Mouse (Mus musculus) CH12.LX (cell line): ENCODE data around the gene Cpne5. TPM values are rescaled to one million over a fixed set of nuclear protein-coding genes. Genes with fewer than 3 reads are reported as not detected.

Experiments used
- DNase-seq: peaks from one replicate; pipeline ENCODE4 v3.0.0-alpha.2; 2013; ENCODE audit errors: extremely low read depth
- H3K27ac ChIP-seq: 2 replicates; pipeline ENCODE4 v1.5.1; 2012; ENCODE audit warnings: low read depth, mild to moderate bottlenecking, control low read depth, moderate library complexity; ENCODE audit not compliant: insufficient read depth
- H3K27me3 ChIP-seq: replicated peaks from 2 replicates; pipeline ENCODE3; 2012; ENCODE audit warnings: inconsistent platforms
- H3K36me3 ChIP-seq, 2 experiments: replicated peaks in 1 of 2; 2 replicates each; pipeline versions ENCODE3 to v1.6.1; 2012; ENCODE audit warnings: inconsistent platforms in 1 of 2, low read length in 1 of 2, mild to moderate bottlenecking in 1 of 2, mixed read lengths in 1 of 2, moderate library complexity in 1 of 2; ENCODE audit not compliant: control insufficient read depth in 1 of 2, insufficient read depth in 1 of 2
- H3K4me1 ChIP-seq, 2 experiments: 2 replicates each; pipeline ENCODE4 v1.6.1; 2012; ENCODE audit warnings: inconsistent platforms in 1 of 2, moderate library complexity in 1 of 2; ENCODE audit not compliant: insufficient read depth in 2 of 2, control insufficient read depth in 1 of 2
- H3K4me2 ChIP-seq: 2 replicates; pipeline ENCODE4 v1.6.1; 2012; ENCODE audit warnings: low read depth, mild to moderate bottlenecking, control low read depth; ENCODE audit not compliant: poor library complexity, insufficient read depth, severe bottlenecking
- H3K4me3 ChIP-seq, 3 experiments: fragments of 150-350 bp in 1 of 3; sonication (generic) in 1 of 3; replicated peaks in 1 of 3; 2 replicates each; pipeline versions ENCODE3 to v1.5.1; 2011 to 2012; ENCODE audit warnings: low read depth in 2 of 3, low read length in 2 of 3, mild to moderate bottlenecking in 2 of 3, moderate library complexity in 2 of 3, control low read depth in 1 of 3, improper control_type of control experiment in 1 of 3, inconsistent platforms in 1 of 3, mixed read lengths in 1 of 3; ENCODE audit not compliant: poor library complexity in 1 of 3
- H3K79me2 ChIP-seq: replicated peaks from 2 replicates; pipeline ENCODE4 v1.6.1; 2012; ENCODE audit warnings: mild to moderate bottlenecking, moderate library complexity; ENCODE audit not compliant: control insufficient read depth, poor library complexity, insufficient read depth, severe bottlenecking; ENCODE audit errors: extremely low read depth
- H3K9ac ChIP-seq: 2 replicates; pipeline ENCODE4 v1.6.1; 2012; ENCODE audit warnings: low read depth, mild to moderate bottlenecking, control low read depth, moderate library complexity; ENCODE audit not compliant: insufficient read depth
- H3K9me3 ChIP-seq: replicated peaks from 2 replicates; pipeline ENCODE3; 2012; ENCODE audit warnings: low read length, inconsistent platforms, mixed read lengths
- BHLHE40 ChIP-seq: IDR thresholded peaks from 2 replicates; pipeline ENCODE4 v1.6.1; 2011; ENCODE audit warnings: mild to moderate bottlenecking, low read depth, low read length, improper control_type of control experiment
- CTCF ChIP-seq, 2 experiments: IDR thresholded peaks in 1 of 2; conservative IDR thresholded peaks in 1 of 2; 2 replicates each; pipeline ENCODE4 v1.5.1; 2011 to 2012; ENCODE audit warnings: low read depth in 2 of 2, low read length in 2 of 2, improper control_type of control experiment in 1 of 2, inconsistent platforms in 1 of 2, mild to moderate bottlenecking in 1 of 2, moderate library complexity in 1 of 2
- E2F4 ChIP-seq: IDR thresholded peaks from 2 replicates; pipeline ENCODE4 v1.6.1; 2011; ENCODE audit warnings: low read depth, low read length, improper control_type of control experiment; ENCODE audit not compliant: insufficient replicate concordance
- GABPA ChIP-seq: IDR thresholded peaks from 2 replicates; pipeline ENCODE4 v1.6.1; 2012; ENCODE audit warnings: low read depth, low read length, improper control_type of control experiment, inconsistent platforms; ENCODE audit not compliant: insufficient replicate concordance
- HCFC1 ChIP-seq: IDR thresholded peaks from 2 replicates; pipeline ENCODE4 v1.6.1; 2012; ENCODE audit warnings: low read depth, mild to moderate bottlenecking, inconsistent platforms, low read length, improper control_type of control experiment
- IRF4 ChIP-seq: IDR thresholded peaks from 2 replicates; pipeline ENCODE4 v1.6.1; 2014; ENCODE audit warnings: low read depth, mild to moderate bottlenecking, inconsistent platforms, low read length, improper control_type of control experiment
- JUN ChIP-seq: IDR thresholded peaks from 2 replicates; pipeline ENCODE4 v1.6.1; 2011; ENCODE audit warnings: low read depth, mild to moderate bottlenecking, low read length, improper control_type of control experiment, moderate library complexity; ENCODE audit not compliant: insufficient read depth
- MAZ ChIP-seq: IDR thresholded peaks from 2 replicates; pipeline ENCODE4 v1.6.1; 2012; ENCODE audit warnings: low read depth, mild to moderate bottlenecking, inconsistent platforms, low read length, improper control_type of control experiment, moderate library complexity
- MEF2A ChIP-seq: IDR thresholded peaks from 2 replicates; pipeline ENCODE4 v1.6.1; 2014; ENCODE audit warnings: low read depth, mild to moderate bottlenecking, inconsistent platforms, low read length, improper control_type of control experiment, borderline replicate concordance
- MXI1 ChIP-seq: IDR thresholded peaks from 2 replicates; pipeline ENCODE4 v1.6.1; 2011; ENCODE audit warnings: mild to moderate bottlenecking, low read depth, low read length, improper control_type of control experiment
- NRF1 ChIP-seq: IDR thresholded peaks from 2 replicates; pipeline ENCODE4 v1.6.1; 2014; ENCODE audit warnings: low read depth, mild to moderate bottlenecking, inconsistent platforms, low read length, improper control_type of control experiment, moderate library complexity
- RAD21 ChIP-seq: IDR thresholded peaks from 2 replicates; pipeline ENCODE4 v1.6.1; 2011; ENCODE audit warnings: low read depth, mild to moderate bottlenecking, low read length, improper control_type of control experiment, moderate library complexity
- TBP ChIP-seq: conservative IDR thresholded peaks from 2 replicates; pipeline ENCODE4 v1.6.1; 2011; ENCODE audit warnings: low read depth, low read length, improper control_type of control experiment
- USF1 ChIP-seq: IDR thresholded peaks from 2 replicates; pipeline ENCODE4 v1.6.1; 2014; ENCODE audit warnings: low read depth, mild to moderate bottlenecking, inconsistent platforms, low read length, improper control_type of control experiment
- USF2 ChIP-seq: conservative IDR thresholded peaks from 2 replicates; pipeline ENCODE4 v1.6.1; 2011; ENCODE audit warnings: low read depth, low read length, improper control_type of control experiment
- ZC3H11A ChIP-seq: IDR thresholded peaks from 2 replicates; pipeline ENCODE4 v1.6.1; 2012; ENCODE audit warnings: low read depth, mild to moderate bottlenecking, inconsistent platforms, low read length, improper control_type of control experiment
- ZKSCAN1 ChIP-seq: IDR thresholded peaks from 2 replicates; pipeline ENCODE4 v1.6.1; 2012; ENCODE audit warnings: low read depth, inconsistent platforms, low read length, improper control_type of control experiment, borderline replicate concordance
- ZMIZ1 ChIP-seq: IDR thresholded peaks from 2 replicates; pipeline ENCODE4 v1.6.1; 2012; ENCODE audit warnings: low read depth, mild to moderate bottlenecking, inconsistent platforms, low read length, improper control_type of control experiment
- dilution Hi-C: fragments of 300-500 bp; cut with MboI; formaldehyde crosslinking; loops from 2 replicates; pipeline ENCODE4 v1.14.3; 2020; ENCODE audit warnings: low sequenced_read_pairs; ENCODE audit not compliant: extremely low pct_unique_long_range_greater_than_20kb, extremely low pct_ligation_motif_present
- in situ Hi-C: fragments of 300-500 bp; cut with MboI; formaldehyde crosslinking; loops from 3 replicates; pipeline ENCODE4 v1.14.3; 2019; ENCODE audit warnings: low sequenced_read_pairs, low pct_ligation_motif_present, low pct_unique_long_range_greater_than_20kb, mixed read lengths
- polyA plus RNA-seq: library from polyadenylated mRNA; unstranded; fragments of >175 nt; gene quantifications from 2 replicates; pipeline ENCODE4 v1.2.1, GENCODE M21; 2012; ENCODE audit warnings: low read depth; ENCODE audit not compliant: insufficient read length
- total RNA-seq, 2 experiments: library from RNA; depleted of rRNA; stranded (reverse); fragments of 300-350 nt in 1 of 2; fragments of >200 nt in 1 of 2; gene quantifications; 2 replicates each; pipeline ENCODE4 v1.2.3; 2012 to 2014

Gene Cpne5
- total and polyA plus RNA-seq, 3 experiments = 0.68 to 1.9 (median 1.3) TPM

DNA sequence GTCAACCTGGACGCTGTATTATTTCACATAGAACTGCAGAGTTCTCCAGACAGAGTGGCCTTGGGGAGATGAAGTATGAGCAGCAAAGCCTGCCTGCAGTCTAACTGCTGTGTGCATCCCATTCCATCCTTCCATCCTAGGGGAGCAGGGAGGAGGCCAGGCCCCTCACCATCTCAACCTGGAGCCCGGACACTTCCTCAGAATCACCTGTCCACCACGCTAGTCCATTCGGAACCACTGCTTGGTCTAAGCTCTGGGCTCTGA is 23.8 kb downstream of the Cpne5 start:
- dilution Hi-C loops = no loop called here
- H3K4me2 ChIP-seq = no peak overlapping the region
- H3K27me3 ChIP-seq = peaks cover 5% of the 10 kb centered on the region
- no peaks in the 10 kb centered on the region for H3K9me3 ChIP-seq
- H3K4me1 ChIP-seq = peaks cover 3 to 38% of the 10 kb centered on the region in 2 experiments; a peak in 2 of 4 replicates
- TF ChIP-seq USF2 (no peak), ZMIZ1 (no peak), ZC3H11A (no peak), CTCF (conservative IDR thresholded peaks at IDR 0.05 in 1 of 2, IDR thresholded peaks at IDR 0.05 in 1 of 2; ENCODE audit: low read depth in 2 of 2, low read length in 2 of 2) (no peak), JUN (no peak), RAD21 (no peak), ZKSCAN1 (no peak), NRF1 (no peak), USF1 (no peak)
- H3K4me3 ChIP-seq = no peak overlapping the region
- no peak overlapping the region for H3K9ac ChIP-seq
- no peak for DNase-seq
- no peaks in the 10 kb centered on the region for H3K79me2 ChIP-seq
- no peak overlapping the region for H3K27ac ChIP-seq
- no peaks in the 10 kb centered on the region for H3K36me3 ChIP-seq
- in situ Hi-C loops = no loop called here

DNA sequence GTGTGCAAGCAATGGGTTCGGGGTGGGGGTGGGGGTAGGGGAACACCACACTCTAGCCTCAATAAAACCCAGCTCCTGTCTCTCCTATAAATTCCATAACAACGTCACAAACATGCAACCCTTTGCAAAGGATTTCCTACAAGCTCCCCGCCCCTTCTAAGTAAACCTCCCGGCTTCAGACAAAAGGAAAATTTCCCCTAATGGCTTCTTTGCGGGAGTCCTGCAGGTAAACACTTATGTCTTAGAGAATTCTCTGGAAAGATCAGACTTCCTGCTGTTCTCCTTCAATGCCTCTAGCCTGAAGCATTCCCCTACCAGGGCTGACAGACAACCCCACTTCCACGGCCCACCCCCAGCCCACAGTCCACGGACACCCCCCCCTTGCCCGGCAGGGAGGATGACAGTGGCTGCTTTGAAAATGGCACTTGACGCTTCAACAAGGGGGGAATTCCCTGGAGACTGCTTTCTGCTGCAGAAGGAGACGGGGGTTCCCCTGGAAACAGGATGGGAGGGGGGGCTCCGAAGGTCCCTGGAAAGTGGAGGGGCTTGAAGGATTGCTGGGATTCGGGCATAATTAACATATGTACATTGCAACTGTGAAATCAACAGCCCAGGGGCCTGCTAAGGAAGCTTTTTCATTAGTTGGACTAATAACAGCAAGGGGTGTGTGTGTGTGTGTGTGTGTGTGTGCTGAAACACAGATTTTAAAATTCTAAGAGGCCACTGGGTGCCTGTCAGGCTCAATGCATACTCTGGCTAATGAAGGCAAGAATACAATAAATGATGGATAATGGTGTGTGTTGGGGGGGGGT is 24.4 kb downstream of the Cpne5 start:
- H3K9me3 ChIP-seq = no peaks in the 10 kb centered on the region
- H3K4me3 ChIP-seq = no peak overlapping the region
- TF ChIP-seq MEF2A (0 out of 2 replicates have a peak, but pooled peaks have one; percentile 18), GABPA (no peak)
- dilution Hi-C loops = no loop called here
- peaks cover 5% of the 10 kb centered on the region for H3K27me3 ChIP-seq
- peak overlapping the region; percentile 72 for H3K4me2 ChIP-seq
- in situ Hi-C loops = no loop called here
- no peak overlapping the region for H3K9ac ChIP-seq
- H3K36me3 ChIP-seq = no peaks in the 10 kb centered on the region
- peaks cover 3 to 35% of the 10 kb centered on the region in 2 experiments; a peak in 2 of 4 replicates for H3K4me1 ChIP-seq
- no peak overlapping the region for H3K27ac ChIP-seq
- peak; percentile 58 for DNase-seq
- H3K79me2 ChIP-seq = no peaks in the 10 kb centered on the region

DNA sequence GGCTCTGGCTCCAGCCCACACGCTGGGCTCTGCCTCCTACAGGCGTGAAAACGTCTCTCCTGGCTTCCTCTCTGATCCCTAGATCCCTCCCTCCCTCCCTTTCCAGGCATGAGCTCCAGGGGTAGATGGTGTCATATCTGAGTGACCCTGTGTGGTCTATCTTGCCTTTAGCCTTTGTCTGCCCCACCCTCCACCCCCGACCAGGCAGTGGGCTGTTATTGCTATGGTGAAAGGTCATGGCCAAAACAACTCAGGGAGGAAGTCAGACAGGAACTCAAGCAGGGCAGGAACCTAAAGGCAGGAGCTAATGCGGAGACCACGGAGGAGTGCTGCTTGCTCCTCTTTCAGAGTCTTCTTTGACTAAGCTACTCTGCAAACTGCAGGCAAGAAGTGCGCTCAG is 26.1 kb downstream of the Cpne5 start:
- TF ChIP-seq RAD21 = no peak
- no peak for TF ChIP-seq MAZ
- no peak for TF ChIP-seq MXI1
- TF ChIP-seq HCFC1 = no peak
- TF ChIP-seq E2F4 = no peak
- TF ChIP-seq BHLHE40 = no peak
- no peak for TF ChIP-seq IRF4
- no peak for TF ChIP-seq USF2
- no peak for TF ChIP-seq TBP
- TF ChIP-seq ZMIZ1 = no peak
- TF ChIP-seq, all 38 proteins: peak for 0

More for the DNA sequence above, 26.1 kb downstream of the Cpne5 start:
- DNase-seq = no peak
- Histone ChIP-seq H3K27me3 (peaks cover 5% of the 10 kb centered on the region), H3K9me3 (no peaks in the 10 kb centered on the region), H3K4me2 (no peak overlapping the region), H3K4me3 (no peak overlapping the region), H3K27ac (no peak overlapping the region), H3K9ac (no peak overlapping the region), H3K4me1 (peaks cover 5 to 24% of the 10 kb centered on the region in 2 experiments; a peak in 3 of 4 replicates), H3K79me2 (no peaks in the 10 kb centered on the region), H3K36me3 (no peaks in the 10 kb centered on the region)
- dilution Hi-C loops = no loop called here
- in situ Hi-C loops = no loop called here
